Mouse (Mus musculus) brain, adult 10 weeks (tissue): ENCODE data around the gene Vsig4. TPM values are rescaled to one million over a fixed set of nuclear protein-coding genes. Genes with fewer than 3 reads are reported as not detected.

Experiments used
- polyA plus RNA-seq: library from polyadenylated mRNA; stranded (reverse); fragments of 350-450 nt; fragmentation: Illumina TruSeq; extraction: RNeasy Lipid Tissue Mini Kit (QIAGEN cat#74804); gene quantifications from one replicate; pipeline ENCODE4 v1.2.3, GENCODE M21; 2015; ENCODE audit warnings: low read depth, low replicate concordance

Gene Vsig4
- not detected for polyA plus RNA-seq

DNA sequence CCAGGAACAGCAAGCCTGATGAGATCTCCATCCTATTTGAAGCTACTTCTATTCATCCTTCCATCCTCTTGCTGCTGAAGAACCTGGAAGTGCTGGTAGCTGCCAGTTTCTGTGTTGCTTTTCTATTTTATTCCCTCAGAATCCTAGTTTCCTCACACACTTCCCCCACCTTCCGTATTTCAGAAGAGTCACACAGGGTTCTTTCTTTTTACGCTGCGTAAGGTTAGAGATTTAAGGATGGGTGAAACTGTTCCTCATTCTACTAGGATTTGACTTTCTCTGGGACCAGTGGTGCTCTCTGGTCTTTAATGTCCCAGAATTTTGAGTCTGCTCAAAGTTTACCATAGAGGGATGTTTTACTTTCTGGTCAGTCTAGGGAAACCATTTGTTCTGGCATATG is at the start of gene Vsig4:
Gene Vsig4 (minus strand): TSS at position 101 of the 400 bp plus-strand sequence.

Other genes starting within 250 kb of the Vsig4 start
- gene Msn, start 197.4 kb downstream of the Vsig4 start, polyA plus RNA-seq, result 19.3 TPM
- 5.4 TPM for gene Heph, start 161.9 kb upstream of the Vsig4 start, polyA plus RNA-seq
- 0.46 TPM for gene Hsf3, start 162.9 kb upstream of the Vsig4 start, polyA plus RNA-seq